In genomic region chr1:168483651-168484050, GRCm38 (mm10) we compare ENCODE assay signal across 26 mouse cellular contexts. TPM values are rescaled to one million over a fixed set of nuclear protein-coding genes. Genes with fewer than 3 reads are reported as not detected.
A peak's percentile ranks its signal among the peaks of the same experiment; 100 is the strongest.
DNase-seq lines count a peak whose midpoint lies in the region; ATAC-seq and TF ChIP-seq lines count a peak whose summit lies in the region.
"Had no signal": no experiment of that assay in that cellular context is flagged by ENCODE, and none has a peak within 500 bp of the region (broad histone marks: within the 10 kb centered on the region; RNA-seq: fewer than 3 reads in every experiment).

No protein-coding gene starts in this region.

- no peak for TF ChIP-seq CTCF in kidney, adult 2 months (conservative IDR thresholded peaks at IDR 0.05; ENCODE audit: insufficient read depth, insufficient read length, low read depth, low read length)

- H3K27me3 ChIP-seq in heart, embryonic 10.5 days (ENCODE audit: insufficient read depth, poor library complexity, severe bottlenecking), result no peaks in the 10 kb centered on the region
- no peaks in the 10 kb centered on the region for H3K27me3 ChIP-seq in heart, embryonic 11.5 days (ENCODE audit: control insufficient read depth, insufficient read depth, low read length)
- H3K27me3 ChIP-seq in heart, embryonic 13.5 days (replicated peaks), result no peaks in the 10 kb centered on the region
- no peaks in the 10 kb centered on the region for H3K27me3 ChIP-seq in kidney, embryonic 14.5 days (ENCODE audit: control insufficient read depth, insufficient read depth, low read length)
- no peaks in the 10 kb centered on the region for H3K27me3 ChIP-seq in kidney, adult 2 months (replicated peaks; ENCODE audit: control insufficient read depth, insufficient read depth, low read length)
- H3K27me3 ChIP-seq: CH12.LX; embryonic facial prominence, embryonic 12.5 days; forebrain, embryonic 15.5 days; Patski had no signal

- peaks cover 7% of the 10 kb centered on the region for H3K4me1 ChIP-seq in heart, embryonic 10.5 days
- peaks cover 2% of the 10 kb centered on the region; the same call in 1 of the 2 replicates for H3K4me1 ChIP-seq in heart, embryonic 11.5 days (ENCODE audit: control insufficient read depth, insufficient read depth, low read length)
- H3K4me1 ChIP-seq in heart, embryonic 13.5 days, result peaks cover 6% of the 10 kb centered on the region
- no peaks in the 10 kb centered on the region for H3K4me1 ChIP-seq in kidney, embryonic 14.5 days (ENCODE audit: control insufficient read depth, insufficient read depth, low read length)
- H3K4me1 ChIP-seq in kidney, adult 2 months (ENCODE audit: control insufficient read depth, insufficient read depth, low read length), result no peaks in the 10 kb centered on the region
- H3K4me1 ChIP-seq: embryonic facial prominence, embryonic 12.5 days; forebrain, embryonic 13.5 days; forebrain, embryonic 15.5 days had no signal

- no peaks in the 10 kb centered on the region for H3K36me3 ChIP-seq in heart, embryonic 10.5 days
- no peaks in the 10 kb centered on the region for H3K36me3 ChIP-seq in heart, embryonic 11.5 days (ENCODE audit: control insufficient read depth, insufficient read depth, low read length)
- H3K36me3 ChIP-seq in heart, embryonic 13.5 days, result no peaks in the 10 kb centered on the region
- no peaks in the 10 kb centered on the region for H3K36me3 ChIP-seq in kidney, embryonic 14.5 days (ENCODE audit: control insufficient read depth, insufficient read depth, low read length)
- H3K36me3 ChIP-seq in kidney, adult 2 months (ENCODE audit: control insufficient read depth, insufficient read depth, low read length), result no peaks in the 10 kb centered on the region
- H3K36me3 ChIP-seq: embryonic facial prominence, embryonic 10.5 days; embryonic facial prominence, embryonic 12.5 days; forebrain, embryonic 15.5 days; G1E had no signal

- no peak overlapping the region for H3K4me3 ChIP-seq in heart, embryonic 10.5 days
- no peak overlapping the region for H3K4me3 ChIP-seq in heart, embryonic 11.5 days (ENCODE audit: low read depth, low read length)
- H3K4me3 ChIP-seq in heart, embryonic 13.5 days, result no peak overlapping the region
- no peak overlapping the region for H3K4me3 ChIP-seq in kidney, embryonic 14.5 days (ENCODE audit: low read length)
- H3K4me3 ChIP-seq in kidney, adult 2 months (ENCODE audit: insufficient read depth, low read depth, low read length), result no peak overlapping the region
- H3K4me3 ChIP-seq: embryonic facial prominence, embryonic 10.5 days; embryonic facial prominence, embryonic 12.5 days; forebrain, embryonic 13.5 days; forebrain, embryonic 15.5 days had no signal

- peak; percentile 15 for DNase-seq in embryo, embryonic 11 days
- DNase-seq in embryo, embryonic 9.5 days (ENCODE audit: extremely low spot score), result no peak
- no peak for DNase-seq in heart, embryonic 10.5 days (ENCODE audit: low spot score)
- no peak for DNase-seq in heart, adult 18-20 months
- DNase-seq in kidney, adult 2 months, result no peak
- DNase-seq: adrenal gland, adult 8-10 months; adrenal gland, postnatal 14 days; adrenal gland, postnatal 36 days; B cell, adult 2 months; cerebellum, adult 11-12 months; cerebellum, adult 2 months; cerebellum, adult 9-10 months; cerebellum, postnatal 10 days; cerebellum, postnatal 25 days had no signal

- H3K27ac ChIP-seq in heart, embryonic 10.5 days, result peak overlapping the region; percentile 74
- no peak overlapping the region for H3K27ac ChIP-seq in heart, embryonic 11.5 days (ENCODE audit: low read depth, low read length)
- H3K27ac ChIP-seq in heart, embryonic 13.5 days (replicated peaks), result no peak overlapping the region
- no peak overlapping the region for H3K27ac ChIP-seq in kidney, embryonic 14.5 days (ENCODE audit: low read depth, low read length)
- H3K27ac ChIP-seq in kidney, adult 2 months (ENCODE audit: insufficient read depth, low read depth, low read length), result no peak overlapping the region
- H3K27ac ChIP-seq: embryonic facial prominence, embryonic 10.5 days; embryonic facial prominence, embryonic 12.5 days; forebrain, embryonic 13.5 days; forebrain, embryonic 15.5 days had no signal

- no peaks in the 10 kb centered on the region for H3K9me3 ChIP-seq in heart, embryonic 10.5 days
- H3K9me3 ChIP-seq in heart, embryonic 11.5 days (replicated peaks; ENCODE audit: control insufficient read depth, low read length), result no peaks in the 10 kb centered on the region
- no peaks in the 10 kb centered on the region for H3K9me3 ChIP-seq in heart, embryonic 13.5 days
- no peaks in the 10 kb centered on the region for H3K9me3 ChIP-seq in kidney, embryonic 14.5 days (ENCODE audit: control insufficient read depth, low read length)
- H3K9me3 ChIP-seq: embryonic facial prominence, embryonic 10.5 days; embryonic facial prominence, embryonic 12.5 days; forebrain, embryonic 13.5 days; forebrain, embryonic 15.5 days had no signal

- TF ChIP-seq POLR2A in kidney, adult 2 months (IDR thresholded peaks at IDR 0.05; ENCODE audit: low read depth, low read length), result no peak

- 55% methylated on average over 13 of the region's 13 CpGs for WGBS in heart, embryonic 10.5 days
- WGBS in heart, embryonic 11.5 days (ENCODE audit: insufficient replicate concordance), result 43% methylated on average over 13 of the region's 13 CpGs
- 50% methylated on average over 13 of the region's 13 CpGs for WGBS in heart, embryonic 13.5 days
- WGBS in kidney, embryonic 14.5 days, result 77% methylated on average over 13 of the region's 13 CpGs
- WGBS in kidney, adult 2 months, result 86% methylated on average over 13 of the region's 13 CpGs

- H3K9ac ChIP-seq in heart, embryonic 11.5 days (ENCODE audit: low read depth, low read length), result no peak overlapping the region
- 0 out of 2 replicates have a peak overlapping the region, but pooled peaks have one; percentile 37 for H3K9ac ChIP-seq in heart, embryonic 13.5 days
- no peak overlapping the region for H3K9ac ChIP-seq in kidney, embryonic 14.5 days (ENCODE audit: low read depth, low read length)
- H3K9ac ChIP-seq: embryonic facial prominence, embryonic 12.5 days; forebrain, embryonic 13.5 days; forebrain, embryonic 15.5 days had no signal

- ATAC-seq in heart, embryonic 11.5 days (replicated peaks; ENCODE audit: insufficient number of reproducible peaks, low FRiP score, low TSS enrichment), result no peak
- ATAC-seq in heart, embryonic 13.5 days (ENCODE audit: extremely low read depth, insufficient number of reproducible peaks, low FRiP score, low TSS enrichment), result no peak
- ATAC-seq in kidney, embryonic 14.5 days (ENCODE audit: low FRiP score, low TSS enrichment), result 0 out of 2 replicates have a peak, but pooled peaks have one; percentile 60
- ATAC-seq: activated CD4-positive, CD25-positive, alpha-beta regulatory T cell, adult 4 months; CD4-positive, CD25-positive, alpha-beta regulatory T cell, adult 4 months; forebrain, embryonic 13.5 days; forebrain, embryonic 15.5 days; Patski had no signal

- H3K4me2 ChIP-seq in heart, embryonic 11.5 days, result no peak overlapping the region
- peak overlapping the region; percentile 34 for H3K4me2 ChIP-seq in heart, embryonic 13.5 days
- H3K4me2 ChIP-seq in kidney, embryonic 14.5 days (replicated peaks; ENCODE audit: low read depth, low read length), result no peak overlapping the region
- H3K4me2 ChIP-seq: embryonic facial prominence, embryonic 12.5 days; forebrain, embryonic 13.5 days; forebrain, embryonic 15.5 days had no signal

RNA-seq across cellular contexts. Expression of gene Pbx1, which starts 51.6 kb away (rescaled TPM):
- 19.7 and 29.5 TPM in 2 replicates for polyA plus RNA-seq in heart, embryonic 10.5 days (2016; fragmentation: Nextera tagmentation; extraction: Ambion mirVana)
- polyA plus RNA-seq in heart, embryonic 11.5 days (2014; fragmentation: Nextera tagmentation; extraction: Ambion mirVana), result 25.0 and 33.5 TPM in 2 replicates
- 23.2 and 23.7 TPM in 2 replicates for polyA plus RNA-seq in heart, embryonic 13.5 days (2015; fragmentation: Nextera tagmentation; extraction: Ambion mirVana)
- 10 to 100 TPM; 49.2 to 51.9 TPM for total RNA-seq in heart, adult 18-20 months (2021)
- 107 and 120 TPM in 2 replicates for polyA plus RNA-seq in kidney, embryonic 14.5 days (2014; fragmentation: Nextera tagmentation; extraction: Ambion mirVana)
- polyA plus RNA-seq in kidney, adult 2 months (2012; rRNA removed), result 46.9 and 49.2 TPM in 2 replicates
- total RNA-seq: CH12.LX had no signal
- polyA plus RNA-seq: G1E had no signal
